Mouse (Mus musculus): ENCODE measurements around the gene Ugt1a6a. TPM values are rescaled to one million over a fixed set of nuclear protein-coding genes. Genes with fewer than 3 reads are reported as not detected.

The Ugt1a6a gene
- polyA plus RNA-seq, 1 experiment from 2014 or later: not detected

DNA sequence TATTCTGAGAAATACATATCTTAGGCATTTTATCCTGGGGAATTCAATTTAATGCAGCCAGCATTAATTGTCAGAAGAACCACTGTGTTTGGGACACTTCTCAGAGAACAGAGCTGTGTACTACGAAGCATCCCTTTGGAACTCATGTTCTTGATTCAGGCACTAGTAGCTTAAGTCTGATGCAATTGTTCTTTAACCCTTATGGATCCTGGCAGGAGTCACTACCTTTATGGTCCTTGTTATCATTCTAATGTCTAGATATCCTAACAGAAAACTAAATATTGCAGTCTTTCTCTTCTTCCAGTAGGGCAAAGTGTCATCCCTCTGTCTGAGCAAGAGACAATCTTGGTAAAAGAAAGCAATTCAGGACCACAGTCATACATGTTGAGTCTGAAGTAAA lies 78.5 kb downstream of the Ugt1a6a start:
- Histone ChIP-seq H3K36me3 (ENCODE audit: control insufficient read depth, insufficient read depth, low read length) (no peaks in the 10 kb centered on the region), H3K27ac (ENCODE audit: low read depth, low read length) (no peak overlapping the region), H3K27me3 (ENCODE audit: control insufficient read depth, insufficient read depth, low read length) (no peaks in the 10 kb centered on the region), H3K4me1 (ENCODE audit: control insufficient read depth, insufficient read depth, low read length) (no peaks in the 10 kb centered on the region), H3K4me2 (ENCODE audit: low read depth) (no peak overlapping the region), H3K4me3 (ENCODE audit: low read depth, low read length) (no peak overlapping the region), H3K9ac (ENCODE audit: low read length) (no peak overlapping the region), H3K9me3 (ENCODE audit: control insufficient read depth, low read length) (peaks cover 61% of the 10 kb centered on the region)
- no peak for DNase-seq (ENCODE audit: low spot score)
- 75% methylated on average over 1 of the region's 1 CpGs for WGBS
- ATAC-seq (ENCODE audit: insufficient read depth, low FRiP score, low TSS enrichment): no peak

GRCm38 (mm10) chr1:88213766-88214461 lies 79.3 kb downstream of the Ugt1a6a start:
- Histone ChIP-seq H3K9me3 (ENCODE audit: control insufficient read depth, low read length) (peaks cover 61% of the 10 kb centered on the region), H3K27me3 (ENCODE audit: control insufficient read depth, insufficient read depth, low read length) (no peaks in the 10 kb centered on the region), H3K36me3 (ENCODE audit: control insufficient read depth, insufficient read depth, low read length) (no peaks in the 10 kb centered on the region), H3K4me1 (ENCODE audit: control insufficient read depth, insufficient read depth, low read length) (no peaks in the 10 kb centered on the region), H3K9ac (ENCODE audit: low read length) (no peak overlapping the region), H3K4me3 (ENCODE audit: low read depth, low read length) (no peak overlapping the region), H3K4me2 (ENCODE audit: low read depth) (no peak overlapping the region), H3K27ac (ENCODE audit: low read depth, low read length) (no peak overlapping the region)
- ATAC-seq (ENCODE audit: insufficient read depth, low FRiP score, low TSS enrichment) (no peak), DNase-seq (ENCODE audit: low spot score) (peak; percentile 14)
- 82% methylated on average over 2 of the region's 2 CpGs for WGBS

DNA sequence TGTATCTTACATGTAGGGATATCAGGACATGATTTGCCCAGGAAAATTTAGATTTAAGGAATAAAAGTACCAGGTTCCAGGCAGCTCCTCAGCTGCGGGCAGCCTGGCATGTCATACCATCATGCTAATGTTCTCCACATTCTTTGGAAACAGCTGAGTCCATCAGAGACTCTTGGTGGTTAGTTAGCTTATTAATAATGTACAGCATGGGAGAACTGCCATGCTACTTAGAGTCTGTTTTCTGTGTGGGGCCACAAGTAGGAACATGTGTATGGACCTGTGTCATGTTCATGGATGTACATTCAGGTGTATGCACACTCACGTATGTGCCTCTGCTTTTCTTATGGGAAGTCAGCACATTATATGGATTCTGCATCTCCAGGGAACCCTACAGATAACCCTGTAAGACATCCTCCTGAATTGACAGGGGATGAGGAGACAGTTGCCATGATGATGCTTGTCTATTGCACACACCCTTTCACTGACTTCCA lies 79.9 kb downstream of the Ugt1a6a start:
- H3K4me1 ChIP-seq (ENCODE audit: control insufficient read depth, insufficient read depth, low read length): no peaks in the 10 kb centered on the region
- ATAC-seq (ENCODE audit: insufficient read depth, low FRiP score, low TSS enrichment) (no peak), DNase-seq (ENCODE audit: low spot score) (no peak)
- peaks cover 61% of the 10 kb centered on the region for H3K9me3 ChIP-seq (ENCODE audit: control insufficient read depth, low read length)
- no peak overlapping the region for H3K4me3 ChIP-seq (ENCODE audit: low read depth, low read length)
- no peak overlapping the region for H3K27ac ChIP-seq (ENCODE audit: low read depth, low read length)
- no peak overlapping the region for H3K4me2 ChIP-seq (ENCODE audit: low read depth)
- no peaks in the 10 kb centered on the region for H3K36me3 ChIP-seq (ENCODE audit: control insufficient read depth, insufficient read depth, low read length)
- H3K9ac ChIP-seq (ENCODE audit: low read length): no peak overlapping the region
- no peaks in the 10 kb centered on the region for H3K27me3 ChIP-seq (ENCODE audit: control insufficient read depth, insufficient read depth, low read length)
- 81% methylated on average over 2 of the region's 2 CpGs for WGBS

GRCm38 (mm10) chr1:88215466-88216380 lies 81.1 kb downstream of the Ugt1a6a start:
- no peaks in the 10 kb centered on the region for H3K27me3 ChIP-seq (ENCODE audit: control insufficient read depth, insufficient read depth, low read length)
- 72% methylated on average over 10 of the region's 10 CpGs for WGBS
- ATAC-seq (ENCODE audit: insufficient read depth, low FRiP score, low TSS enrichment) (no peak), DNase-seq (ENCODE audit: low spot score) (peak; percentile 11)
- no peaks in the 10 kb centered on the region for H3K36me3 ChIP-seq (ENCODE audit: control insufficient read depth, insufficient read depth, low read length)
- H3K9ac ChIP-seq (ENCODE audit: low read length): no peak overlapping the region
- H3K27ac ChIP-seq (ENCODE audit: low read depth, low read length): no peak overlapping the region
- no peaks in the 10 kb centered on the region for H3K4me1 ChIP-seq (ENCODE audit: control insufficient read depth, insufficient read depth, low read length)
- no peak overlapping the region for H3K4me2 ChIP-seq (ENCODE audit: low read depth)
- peaks cover 61% of the 10 kb centered on the region for H3K9me3 ChIP-seq (ENCODE audit: control insufficient read depth, low read length)
- H3K4me3 ChIP-seq (ENCODE audit: low read depth, low read length): no peak overlapping the region

GRCm38 (mm10) chr1:88216551-88216950 lies 81.9 kb downstream of the Ugt1a6a start:
- peak; percentile 10 for DNase-seq (ENCODE audit: low spot score)
- Histone ChIP-seq H3K9ac (ENCODE audit: low read length) (no peak overlapping the region), H3K27me3 (ENCODE audit: control insufficient read depth, insufficient read depth, low read length) (no peaks in the 10 kb centered on the region), H3K4me1 (ENCODE audit: control insufficient read depth, insufficient read depth, low read length) (no peaks in the 10 kb centered on the region), H3K36me3 (ENCODE audit: control insufficient read depth, insufficient read depth, low read length) (no peaks in the 10 kb centered on the region), H3K27ac (ENCODE audit: low read depth, low read length) (no peak overlapping the region), H3K4me3 (ENCODE audit: low read depth, low read length) (no peak overlapping the region), H3K9me3 (ENCODE audit: control insufficient read depth, low read length) (peaks cover 57% of the 10 kb centered on the region), H3K4me2 (ENCODE audit: low read depth) (no peak overlapping the region)
- WGBS: 64% methylated on average over 2 of the region's 2 CpGs
- ATAC-seq (ENCODE audit: insufficient read depth, low FRiP score, low TSS enrichment): no peak

GRCm38 (mm10) chr1:88217144-88217543 lies 82.5 kb downstream of the Ugt1a6a start:
- no peaks in the 10 kb centered on the region for H3K27me3 ChIP-seq (ENCODE audit: control insufficient read depth, insufficient read depth, low read length)
- no peaks in the 10 kb centered on the region for H3K36me3 ChIP-seq (ENCODE audit: control insufficient read depth, insufficient read depth, low read length)
- peaks cover 53% of the 10 kb centered on the region for H3K9me3 ChIP-seq (ENCODE audit: control insufficient read depth, low read length)
- no peak overlapping the region for H3K4me2 ChIP-seq (ENCODE audit: low read depth)
- no peak for ATAC-seq (ENCODE audit: insufficient read depth, low FRiP score, low TSS enrichment)
- DNase-seq (ENCODE audit: low spot score): peak; percentile 10
- no peaks in the 10 kb centered on the region for H3K4me1 ChIP-seq (ENCODE audit: control insufficient read depth, insufficient read depth, low read length)
- no peak overlapping the region for H3K4me3 ChIP-seq (ENCODE audit: low read depth, low read length)
- 67% methylated on average over 2 of the region's 2 CpGs for WGBS
- H3K9ac ChIP-seq (ENCODE audit: low read length): no peak overlapping the region
- no peak overlapping the region for H3K27ac ChIP-seq (ENCODE audit: low read depth, low read length)

GRCm38 (mm10) chr1:88217576-88217975 lies 83.0 kb downstream of the Ugt1a6a start:
- Histone ChIP-seq H3K4me2 (ENCODE audit: low read depth) (no peak overlapping the region), H3K27ac (ENCODE audit: low read depth, low read length) (no peak overlapping the region), H3K27me3 (ENCODE audit: control insufficient read depth, insufficient read depth, low read length) (no peaks in the 10 kb centered on the region), H3K36me3 (ENCODE audit: control insufficient read depth, insufficient read depth, low read length) (no peaks in the 10 kb centered on the region), H3K9ac (ENCODE audit: low read length) (no peak overlapping the region), H3K4me1 (ENCODE audit: control insufficient read depth, insufficient read depth, low read length) (no peaks in the 10 kb centered on the region), H3K9me3 (ENCODE audit: control insufficient read depth, low read length) (peaks cover 51% of the 10 kb centered on the region), H3K4me3 (ENCODE audit: low read depth, low read length) (no peak overlapping the region)
- no peak for ATAC-seq (ENCODE audit: insufficient read depth, low FRiP score, low TSS enrichment)
- no peak for DNase-seq (ENCODE audit: low spot score)
- 42% methylated on average over 3 of the region's 3 CpGs for WGBS

- no peak overlapping the region for H3K27ac ChIP-seq (ENCODE audit: low read depth, low read length)
- H3K4me2 ChIP-seq (ENCODE audit: low read depth): no peak overlapping the region
- H3K4me3 ChIP-seq (ENCODE audit: low read depth, low read length): no peak overlapping the region
- H3K9ac ChIP-seq (ENCODE audit: low read length): no peak overlapping the region
- H3K4me1 ChIP-seq (ENCODE audit: control insufficient read depth, insufficient read depth, low read length): no peaks in the 10 kb centered on the region
- no peaks in the 10 kb centered on the region for H3K36me3 ChIP-seq (ENCODE audit: control insufficient read depth, insufficient read depth, low read length)
- no peak for ATAC-seq (ENCODE audit: insufficient read depth, low FRiP score, low TSS enrichment)
- peak; percentile 9 for DNase-seq (ENCODE audit: low spot score)
- no peaks in the 10 kb centered on the region for H3K27me3 ChIP-seq (ENCODE audit: control insufficient read depth, insufficient read depth, low read length)
- H3K9me3 ChIP-seq (ENCODE audit: control insufficient read depth, low read length): peaks cover 46% of the 10 kb centered on the region
- WGBS: 73% methylated on average over 9 of the region's 9 CpGs
Measured at GRCm38 (mm10) chr1:88218051-88218450, 83.4 kb downstream of the Ugt1a6a start.

Data from neural tube, embryonic 11.5 days (tissue).